Mouse (Mus musculus): Measurements from ENCODE around the gene Dab1.

Gene Dab1

GRCm38 (mm10) chr4:104532846-104533245, 913.7 kb downstream of the Dab1 start:
- DNase-seq: peak; percentile 77

- DNase-seq: no peak
Measured at GRCm38 (mm10) chr4:104538420-104538819, 919.3 kb downstream of the Dab1 start.

- no peak for DNase-seq
Measured at GRCm38 (mm10) chr4:104539047-104539446, 919.9 kb downstream of the Dab1 start.

GRCm38 (mm10) chr4:104547091-104547490, 927.9 kb downstream of the Dab1 start:
- no peak for DNase-seq

GRCm38 (mm10) chr4:104548287-104548686, 929.1 kb downstream of the Dab1 start:
- DNase-seq: no peak

GRCm38 (mm10) chr4:104550581-104551205, 931.5 kb downstream of the Dab1 start:
- DNase-seq: no peak

- no peak for DNase-seq
Measured at GRCm38 (mm10) chr4:104551390-104552070, 932.4 kb downstream of the Dab1 start.

- DNase-seq: no peak
Measured at GRCm38 (mm10) chr4:104555408-104555807, 936.2 kb downstream of the Dab1 start.

- DNase-seq: peak; percentile 38
Measured at GRCm38 (mm10) chr4:104563512-104563911, 944.4 kb downstream of the Dab1 start.

- no peak for DNase-seq
Measured at GRCm38 (mm10) chr4:104570523-104570922, 951.4 kb downstream of the Dab1 start.

GRCm38 (mm10) chr4:104572440-104572839, 953.3 kb downstream of the Dab1 start:
- DNase-seq: no peak

GRCm38 (mm10) chr4:104573419-104573818, 954.3 kb downstream of the Dab1 start:
- no peak for DNase-seq

- no peak for DNase-seq
Measured at GRCm38 (mm10) chr4:104578370-104578769, 959.2 kb downstream of the Dab1 start.

GRCm38 (mm10) chr4:104579946-104580544, 960.9 kb downstream of the Dab1 start:
- no peak for DNase-seq

GRCm38 (mm10) chr4:104582726-104583125, 963.6 kb downstream of the Dab1 start:
- DNase-seq: no peak

GRCm38 (mm10) chr4:104587826-104588225, 968.7 kb downstream of the Dab1 start:
- DNase-seq: no peak

- peak; percentile 43 for DNase-seq
Measured at GRCm38 (mm10) chr4:104596936-104597335, 977.8 kb downstream of the Dab1 start.

GRCm38 (mm10) chr4:104597490-104598465, 978.6 kb downstream of the Dab1 start:
- peak; percentile 37 for DNase-seq

GRCm38 (mm10) chr4:104602804-104603203, 983.6 kb downstream of the Dab1 start:
- DNase-seq: no peak

- no peak for DNase-seq
Measured at GRCm38 (mm10) chr4:104604298-104604697, 985.1 kb downstream of the Dab1 start.

GRCm38 (mm10) chr4:104606881-104607280, 987.7 kb downstream of the Dab1 start:
- no peak for DNase-seq

- no peak for DNase-seq
Measured at GRCm38 (mm10) chr4:104607636-104608035, 988.5 kb downstream of the Dab1 start.

- no peak for DNase-seq
Measured at GRCm38 (mm10) chr4:104619452-104619851, 1000.3 kb downstream of the Dab1 start.
